Mouse (Mus musculus): ENCODE measurements around the gene Btbd35f13. TPM values are rescaled to one million over a fixed set of nuclear protein-coding genes. Genes with fewer than 3 reads are reported as not detected.
"Not testable (repeated sequence)": the region's sequence is repeated elsewhere in the genome, so short reads cannot be mapped to it uniquely, and the experiment has no call there.

Gene Btbd35f13
- total RNA-seq (2021), result not detected

DNA sequence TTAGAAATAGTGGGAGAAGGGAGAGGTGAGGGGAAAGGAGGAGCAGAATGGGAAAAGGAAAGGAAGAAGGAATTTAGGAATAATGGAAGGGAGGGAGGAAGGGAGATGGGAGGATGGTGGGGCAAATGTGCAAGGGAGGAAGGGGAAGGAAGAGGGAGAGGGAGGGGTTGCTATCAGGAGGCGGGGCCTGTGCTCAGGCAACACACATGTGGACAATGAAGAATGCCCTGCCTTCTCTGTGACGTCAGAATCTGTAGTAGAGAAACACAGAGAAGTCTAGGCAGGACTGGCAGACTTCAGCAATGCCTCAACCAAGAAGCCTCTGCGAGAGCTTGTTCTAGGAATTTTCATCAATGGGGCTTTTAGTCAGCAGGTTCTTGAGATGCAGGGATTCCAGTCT, at the start of gene Btbd35f13:
Btbd35f13 (plus strand) TSS at position 301 of the 400 bp plus-strand sequence.
- DNase-seq (ENCODE audit: extremely low spot score in 1 of 2, low spot score in 2 of 2); intact Hi-C loops (cut with DNase I): not testable (repeated sequence)

DNA sequence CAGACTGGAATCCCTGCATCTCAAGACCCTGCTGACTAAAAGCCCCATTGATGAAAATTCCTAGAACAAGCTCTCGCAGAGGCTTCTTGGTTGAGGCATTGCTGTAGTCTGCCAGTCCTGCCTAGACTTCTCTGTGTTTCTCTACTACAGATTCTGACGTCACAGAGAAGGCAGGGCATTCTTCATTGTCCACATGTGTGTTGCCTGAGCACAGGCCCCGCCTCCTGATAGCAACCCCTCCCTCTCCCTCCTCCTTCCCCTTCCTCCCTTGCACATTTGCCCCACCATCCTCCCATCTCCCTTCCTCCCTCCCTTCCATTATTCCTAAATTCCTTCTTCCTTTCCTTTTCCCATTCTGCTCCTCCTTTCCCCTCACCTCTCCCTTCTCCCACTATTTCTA, 45.3 kb downstream of the Btbd35f13 start, which contains the start of gene Btbd35f14:
Btbd35f14 (minus strand) TSS at position 101 of the 400 bp plus-strand sequence.
- DNase-seq (ENCODE audit: extremely low spot score in 1 of 2, low spot score in 2 of 2); intact Hi-C loops (cut with DNase I): not testable (repeated sequence)

Other genes with a start within 250 kb of the Btbd35f13 start
- gene Btbd35f15, start 79.9 kb upstream of the Btbd35f13 start, total RNA-seq (2021), result not detected
- not detected for gene Btbd35f14, start 45.2 kb downstream of the Btbd35f13 start, total RNA-seq (2021)